Mouse (Mus musculus) intestine, embryonic 16.5 days (tissue): ENCODE data around the gene Plrg1. TPM values are rescaled to one million over a fixed set of nuclear protein-coding genes. Genes with fewer than 3 reads are reported as not detected.
A peak's percentile ranks its signal among the peaks of the same experiment; 100 is the strongest.

Experiments used
- ATAC-seq: fragments of 200-750 bp; cut with Nextera tagmentation; 2 replicates; pipeline ENCODE4 v1.8.0; 2017; ENCODE audit warnings: moderate TSS enrichment, moderate library complexity
- H3K27ac ChIP-seq: fragments of 300-500 bp; sonication (generic); 2 replicates; pipeline ENCODE4 v1.5.1; 2014; ENCODE audit warnings: mild to moderate bottlenecking, low read length
- H3K27me3 ChIP-seq: fragments of 300-500 bp; sonication (generic); replicated peaks from 2 replicates; pipeline ENCODE4 v1.6.1; 2014; ENCODE audit warnings: low read length, control low read depth, mixed read lengths; ENCODE audit not compliant: control insufficient read depth, insufficient read depth
- H3K36me3 ChIP-seq: fragments of 300-500 bp; sonication (generic); 2 replicates; pipeline ENCODE4 v1.6.1; 2014; ENCODE audit warnings: low read length, control low read depth; ENCODE audit not compliant: control insufficient read depth, insufficient read depth
- H3K4me1 ChIP-seq: fragments of 300-500 bp; sonication (generic); 2 replicates; pipeline ENCODE4 v1.6.1; 2014; ENCODE audit warnings: low read length, control low read depth, mixed read lengths; ENCODE audit not compliant: control insufficient read depth, insufficient read depth
- H3K4me2 ChIP-seq: fragments of 300-500 bp; sonication (generic); 2 replicates; pipeline ENCODE4 v1.6.1; 2014; ENCODE audit warnings: low read depth, low read length, control low read depth
- H3K4me3 ChIP-seq: fragments of 300-500 bp; sonication (generic); 2 replicates; pipeline ENCODE4 v1.5.1; 2014; ENCODE audit warnings: mild to moderate bottlenecking, low read length
- H3K9ac ChIP-seq: fragments of 300-500 bp; sonication (generic); 2 replicates; pipeline ENCODE4 v1.6.1; 2014; ENCODE audit warnings: low read depth, low read length
- H3K9me3 ChIP-seq: fragments of 300-500 bp; sonication (generic); 2 replicates; pipeline ENCODE4 v1.6.1; 2016; ENCODE audit warnings: low read length, control low read depth; ENCODE audit not compliant: control insufficient read depth
- WGBS: fragments of 180-500 bp; shearing (Covaris S2); extraction: QIAGEN DNeasy Blood & Tissue Kit; methylation state at CpG from one replicate; pipeline ENCODE4 v1.1.7; 2014; 5-methylcytosine and 5-hydroxymethylcytosine counted together
- polyA plus RNA-seq: library from polyadenylated mRNA; unstranded; fragments of >200 nt; fragmentation: Nextera tagmentation; extraction: Ambion mirVana; gene quantifications from 2 replicates; pipeline ENCODE4 v1.2.1, GENCODE M21; 2015

The Plrg1 gene
- polyA plus RNA-seq, 1 experiment from 2014 or later, result 87.1 TPM

DNA sequence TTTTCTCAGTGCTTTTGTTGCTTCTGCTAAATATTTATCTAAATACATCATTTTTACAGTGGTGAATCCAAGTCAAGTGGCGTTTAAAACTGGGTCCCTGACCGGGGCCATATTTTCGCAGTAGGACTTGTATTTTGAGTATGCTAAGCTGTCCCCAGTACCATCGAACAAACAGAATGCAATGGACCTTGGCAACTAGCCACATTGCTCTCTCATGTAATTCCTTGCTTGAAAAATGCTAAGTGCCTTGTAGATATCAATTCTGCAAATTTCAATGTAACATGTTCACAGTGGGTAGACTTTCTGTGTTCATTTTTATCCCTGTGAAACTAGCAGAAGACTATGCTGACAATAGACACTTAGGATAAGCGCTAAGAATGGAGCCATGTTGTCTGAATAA is 34.1 kb upstream of the Plrg1 start:
- H3K4me3 ChIP-seq, result no peak overlapping the region
- no peak overlapping the region for H3K4me2 ChIP-seq
- no peaks in the 10 kb centered on the region for H3K9me3 ChIP-seq
- H3K36me3 ChIP-seq, result no peaks in the 10 kb centered on the region
- H3K27ac ChIP-seq, result no peak overlapping the region
- H3K27me3 ChIP-seq, result no peaks in the 10 kb centered on the region
- no peaks in the 10 kb centered on the region for H3K4me1 ChIP-seq
- H3K9ac ChIP-seq, result no peak overlapping the region
- no peak for ATAC-seq
- WGBS, result 84% methylated on average over 5 of the region's 5 CpGs

DNA sequence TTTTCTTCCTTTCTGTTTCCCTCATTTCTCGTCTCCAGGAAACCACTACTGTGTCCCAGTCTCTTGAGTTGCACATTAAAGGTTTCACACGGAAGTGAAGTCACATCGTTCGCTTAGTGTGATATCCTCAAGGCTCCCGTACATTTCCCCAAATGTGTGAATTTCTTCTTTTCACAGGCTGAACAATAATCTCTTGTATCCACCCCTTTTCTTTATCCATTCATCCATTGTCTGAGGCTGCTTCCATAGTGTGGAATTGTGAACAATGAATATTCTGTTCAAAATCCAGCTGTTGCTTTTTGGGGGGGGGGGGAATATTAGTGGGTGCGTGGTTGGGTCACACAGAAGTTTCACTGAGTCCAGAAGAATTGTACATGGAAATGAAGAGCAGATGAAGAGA is 30.3 kb upstream of the Plrg1 start:
- whole genome bisulfite sequencing, result 78% methylated on average over 6 of the region's 6 CpGs

DNA sequence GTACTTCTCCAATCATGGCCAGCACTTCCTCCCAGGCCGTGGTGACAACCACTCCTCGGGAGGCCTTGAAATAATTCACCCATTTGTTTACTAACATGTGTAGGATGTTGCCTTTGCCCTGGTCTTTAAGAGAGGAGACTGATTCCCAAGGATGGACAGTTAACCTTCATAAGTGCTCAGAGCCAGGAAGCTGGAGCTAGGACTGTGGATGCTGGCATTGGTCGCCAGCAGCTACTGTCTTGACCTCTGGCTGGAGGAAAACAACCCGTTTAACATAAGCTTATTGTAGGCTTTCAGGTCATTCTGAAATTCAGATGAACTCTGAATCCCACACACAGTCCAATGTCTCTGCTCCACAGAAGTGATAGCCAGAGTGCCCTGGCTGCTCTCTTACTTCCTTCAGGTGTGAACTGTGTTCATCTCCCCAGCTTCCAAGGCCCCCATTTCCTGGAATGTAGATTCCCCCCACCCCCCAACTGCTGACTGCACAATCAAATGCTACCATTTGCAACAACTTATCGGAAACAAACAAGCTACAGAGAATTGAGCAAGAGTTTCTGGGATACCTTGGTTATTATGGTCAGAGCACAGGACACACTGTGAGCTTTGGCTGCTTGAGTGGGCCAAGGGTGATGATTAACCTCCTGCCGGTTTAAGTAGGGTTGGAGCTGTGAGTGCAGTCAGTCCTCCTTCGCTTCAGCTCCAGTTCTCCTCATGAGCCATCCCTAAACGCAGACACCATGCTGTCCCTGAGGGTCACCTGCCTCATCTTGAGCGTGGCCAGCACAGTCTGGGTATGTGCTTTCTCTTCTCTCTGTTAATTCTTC is 29.6 kb upstream of the Plrg1 start, which contains the start of gene Fga:
Gene Fga, plus strand, starts transcription at position 602 of the 827 bp plus-strand sequence.
- peak; percentile 79 for ATAC-seq
- no peaks in the 10 kb centered on the region for H3K36me3 ChIP-seq
- H3K4me2 ChIP-seq, result no peak within 1 kb of the TSS
- 67% methylated on average over 9 of the region's 9 CpGs for WGBS
- H3K9me3 ChIP-seq, result no peaks in the 10 kb centered on the region
- H3K9ac ChIP-seq, result no peak within 1 kb of the TSS
- no peaks in the 10 kb centered on the region for H3K4me1 ChIP-seq
- no peak within 1 kb of the TSS for H3K4me3 ChIP-seq
- no peaks in the 10 kb centered on the region for H3K27me3 ChIP-seq
- H3K27ac ChIP-seq, result no peak within 1 kb of the TSS; the same call in 1 of the 2 replicates

More for the DNA sequence above, 30.3 kb upstream of the Plrg1 start:
- Histone ChIP-seq H3K4me3 (no peak overlapping the region), H3K4me2 (no peak overlapping the region), H3K36me3 (no peaks in the 10 kb centered on the region), H3K4me1 (no peaks in the 10 kb centered on the region), H3K27ac (no peak overlapping the region), H3K9me3 (no peaks in the 10 kb centered on the region), H3K9ac (no peak overlapping the region), H3K27me3 (no peaks in the 10 kb centered on the region)
- ATAC-seq, result no peak

GRCm38 (mm10) chr3:83027546-83028251 is 27.6 kb upstream of the Plrg1 start:
- Histone ChIP-seq H3K4me2 (no peak overlapping the region), H3K36me3 (no peaks in the 10 kb centered on the region), H3K9ac (no peak overlapping the region), H3K4me3 (no peak overlapping the region), H3K27ac (no peak overlapping the region), H3K27me3 (no peaks in the 10 kb centered on the region), H3K9me3 (no peaks in the 10 kb centered on the region), H3K4me1 (no peaks in the 10 kb centered on the region)
- WGBS, result 90% methylated on average over 9 of the region's 9 CpGs
- ATAC-seq, result no peak

DNA sequence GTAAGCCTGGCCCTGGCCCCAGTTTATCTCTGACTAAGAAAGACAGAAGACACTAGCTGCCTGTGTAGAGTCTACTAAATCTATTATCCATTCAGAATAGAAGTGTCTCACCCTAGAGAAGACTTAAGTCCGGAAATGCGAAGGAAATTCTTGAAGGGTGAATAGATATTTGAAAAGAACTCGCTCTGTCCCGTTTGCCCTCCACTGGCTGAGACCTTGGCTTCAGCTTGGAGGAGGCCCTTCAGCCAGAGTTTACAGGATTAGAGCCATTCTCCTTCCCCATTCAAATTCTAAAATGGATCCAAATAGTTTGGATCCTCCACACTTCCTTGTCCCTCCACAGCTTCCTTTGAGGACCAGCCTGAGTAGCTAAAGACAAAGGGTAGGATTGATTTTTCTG is 25.0 kb upstream of the Plrg1 start:
- H3K9me3 ChIP-seq, result no peaks in the 10 kb centered on the region
- no peak overlapping the region for H3K4me3 ChIP-seq
- H3K4me2 ChIP-seq, result no peak overlapping the region
- H3K9ac ChIP-seq, result no peak overlapping the region
- no peaks in the 10 kb centered on the region for H3K36me3 ChIP-seq
- ATAC-seq, result no peak
- WGBS, result 83% methylated on average over 4 of the region's 4 CpGs
- H3K27me3 ChIP-seq, result no peaks in the 10 kb centered on the region
- no peaks in the 10 kb centered on the region for H3K4me1 ChIP-seq
- H3K27ac ChIP-seq, result no peak overlapping the region

DNA sequence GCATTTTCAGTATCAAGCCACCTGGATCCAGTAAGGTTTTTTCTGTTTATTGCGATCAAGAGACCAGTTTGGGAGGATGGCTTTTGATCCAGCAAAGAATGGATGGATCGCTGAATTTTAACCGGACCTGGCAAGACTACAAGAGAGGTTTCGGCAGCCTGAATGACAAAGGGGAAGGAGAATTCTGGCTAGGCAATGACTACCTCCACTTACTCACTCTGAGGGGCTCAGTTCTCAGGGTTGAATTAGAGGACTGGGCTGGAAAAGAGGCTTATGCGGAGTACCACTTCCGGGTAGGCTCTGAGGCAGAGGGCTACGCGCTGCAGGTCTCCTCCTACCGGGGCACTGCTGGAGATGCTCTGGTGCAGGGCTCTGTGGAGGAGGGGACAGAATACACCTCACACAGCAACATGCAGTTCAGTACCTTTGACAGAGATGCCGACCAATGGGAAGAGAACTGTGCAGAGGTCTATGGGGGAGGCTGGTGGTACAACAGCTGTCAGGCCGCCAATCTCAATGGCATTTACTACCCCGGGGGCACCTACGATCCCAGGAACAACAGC is 22.5 kb upstream of the Plrg1 start:
- Histone ChIP-seq H3K27me3 (no peaks in the 10 kb centered on the region), H3K36me3 (no peaks in the 10 kb centered on the region), H3K4me1 (no peaks in the 10 kb centered on the region), H3K9ac (no peak overlapping the region), H3K4me3 (no peak overlapping the region), H3K9me3 (no peaks in the 10 kb centered on the region), H3K27ac (no peak overlapping the region), H3K4me2 (no peak overlapping the region)
- WGBS, result 62% methylated on average over 13 of the region's 13 CpGs
- no peak for ATAC-seq

- Histone ChIP-seq H3K27me3 (no peaks in the 10 kb centered on the region), H3K4me3 (no peak overlapping the region), H3K36me3 (no peaks in the 10 kb centered on the region), H3K27ac (no peak overlapping the region), H3K9ac (no peak overlapping the region), H3K9me3 (no peaks in the 10 kb centered on the region), H3K4me2 (no peak overlapping the region), H3K4me1 (no peaks in the 10 kb centered on the region)
- ATAC-seq, result no peak
- WGBS, result 85% methylated on average over 8 of the region's 8 CpGs
Measured at GRCm38 (mm10) chr3:83033801-83034200, 21.5 kb upstream of the Plrg1 start.

DNA sequence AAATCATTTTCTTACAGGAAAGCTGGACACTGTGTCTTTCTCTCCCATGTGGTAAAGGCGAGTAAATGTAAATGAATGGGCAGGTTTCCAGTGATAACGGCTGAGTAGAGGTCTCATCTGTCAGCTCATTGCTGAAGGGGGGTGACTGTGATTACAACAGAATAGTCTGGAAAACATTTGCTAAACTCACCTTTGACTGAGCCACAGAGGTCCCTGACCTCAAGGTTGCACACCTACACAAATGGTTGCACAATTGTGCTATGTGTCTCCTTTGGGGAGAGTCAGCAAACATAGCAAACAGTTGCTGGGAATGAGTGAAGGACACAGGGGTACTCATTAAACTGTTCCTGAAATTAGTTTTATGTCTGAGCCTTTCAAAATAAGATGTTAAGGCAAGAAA is 16.5 kb upstream of the Plrg1 start:
- Histone ChIP-seq H3K9me3 (no peaks in the 10 kb centered on the region), H3K4me1 (no peaks in the 10 kb centered on the region), H3K36me3 (no peaks in the 10 kb centered on the region), H3K9ac (no peak overlapping the region), H3K27me3 (no peaks in the 10 kb centered on the region), H3K4me2 (no peak overlapping the region), H3K4me3 (no peak overlapping the region), H3K27ac (no peak overlapping the region)
- ATAC-seq, result peak; percentile 57
- WGBS, result 51% methylated on average over 2 of the region's 2 CpGs

DNA sequence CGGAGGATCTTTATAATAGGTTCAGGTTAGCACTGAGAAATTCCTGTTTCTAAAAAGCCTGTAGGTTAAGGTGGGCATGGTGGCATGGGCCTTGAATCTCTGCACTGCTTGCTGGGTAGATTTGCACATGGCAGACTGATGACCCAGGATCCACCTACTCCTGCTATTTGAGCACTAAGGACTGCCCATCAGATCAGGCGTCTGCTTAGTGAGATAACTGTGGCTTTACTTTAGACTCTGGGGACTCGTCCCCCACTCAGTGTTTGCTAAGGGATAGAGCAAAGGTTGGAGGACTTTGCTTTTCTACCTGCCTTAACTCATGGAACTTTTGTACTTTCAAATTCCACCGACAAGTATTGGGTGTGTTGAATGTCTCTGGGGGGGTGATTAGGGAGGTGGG is 15.7 kb upstream of the Plrg1 start:
- peak; percentile 88 for ATAC-seq
- 65% methylated on average over 4 of the region's 4 CpGs for WGBS
- Histone ChIP-seq H3K4me3 (no peak overlapping the region), H3K36me3 (no peaks in the 10 kb centered on the region), H3K27ac (0 out of 2 replicates have a peak overlapping the region, but pooled peaks have one; percentile 17), H3K9me3 (no peaks in the 10 kb centered on the region), H3K27me3 (no peaks in the 10 kb centered on the region), H3K4me1 (no peaks in the 10 kb centered on the region), H3K4me2 (no peak overlapping the region), H3K9ac (no peak overlapping the region)
